Mouse (Mus musculus) forebrain, embryonic 16.5 days (tissue): ENCODE measurements around the gene Ezh2. TPM values are rescaled to one million over a fixed set of nuclear protein-coding genes. Genes with fewer than 3 reads are reported as not detected.

ENCODE experiments used
- ATAC-seq: fragments of 200-750 bp; cut with Nextera tagmentation; 2 replicates; pipeline ENCODE4 v1.8.0; 2017; ENCODE audit warnings: mild to moderate bottlenecking, moderate library complexity
- H3K27ac ChIP-seq: fragments of 300-500 bp; sonication (generic); 2 replicates; pipeline ENCODE4 v1.5.1; 2014; ENCODE audit warnings: low read length, control low read depth
- H3K27me3 ChIP-seq: fragments of 300-500 bp; sonication (generic); replicated peaks from 2 replicates; pipeline ENCODE4 v1.6.1; 2014; ENCODE audit warnings: low read length; ENCODE audit not compliant: control insufficient read depth, insufficient read depth
- H3K36me3 ChIP-seq: fragments of 300-500 bp; sonication (generic); 2 replicates; pipeline ENCODE4 v1.6.1; 2014; ENCODE audit not compliant: control insufficient read depth, insufficient read depth
- H3K4me1 ChIP-seq: fragments of 300-500 bp; sonication (generic); replicated peaks from 2 replicates; pipeline ENCODE4 v1.6.1; 2014; ENCODE audit warnings: low read length; ENCODE audit not compliant: control insufficient read depth, insufficient read depth
- H3K4me2 ChIP-seq: fragments of 300-500 bp; sonication (generic); 2 replicates; pipeline ENCODE4 v1.6.1; 2014; ENCODE audit warnings: mild to moderate bottlenecking, low read length, control low read depth
- H3K4me3 ChIP-seq: fragments of 300-500 bp; sonication (generic); replicated peaks from 2 replicates; pipeline ENCODE4 v1.5.1; 2014; ENCODE audit warnings: mild to moderate bottlenecking, low read length, control low read depth
- H3K9ac ChIP-seq: fragments of 300-500 bp; sonication (generic); replicated peaks from 2 replicates; pipeline ENCODE4 v1.6.1; 2014; ENCODE audit warnings: low read depth, low read length, control low read depth
- H3K9me3 ChIP-seq: fragments of 300-500 bp; sonication (generic); 2 replicates; pipeline ENCODE4 v1.6.1; 2016; ENCODE audit warnings: low read length; ENCODE audit not compliant: control insufficient read depth
- WGBS: fragments of 180-500 bp; shearing (Covaris S2); extraction: QIAGEN DNeasy Blood & Tissue Kit; methylation state at CpG from one replicate; pipeline ENCODE4 v1.1.7; 2014; 5-methylcytosine and 5-hydroxymethylcytosine counted together
- polyA plus RNA-seq: library from polyadenylated mRNA; unstranded; fragments of >200 nt; fragmentation: Nextera tagmentation; extraction: Ambion mirVana; gene quantifications from 2 replicates; pipeline ENCODE4 v1.2.1, GENCODE M21; 2015

Ezh2 gene
- polyA plus RNA-seq, 1 experiment from 2014 or later: 144 TPM

DNA sequence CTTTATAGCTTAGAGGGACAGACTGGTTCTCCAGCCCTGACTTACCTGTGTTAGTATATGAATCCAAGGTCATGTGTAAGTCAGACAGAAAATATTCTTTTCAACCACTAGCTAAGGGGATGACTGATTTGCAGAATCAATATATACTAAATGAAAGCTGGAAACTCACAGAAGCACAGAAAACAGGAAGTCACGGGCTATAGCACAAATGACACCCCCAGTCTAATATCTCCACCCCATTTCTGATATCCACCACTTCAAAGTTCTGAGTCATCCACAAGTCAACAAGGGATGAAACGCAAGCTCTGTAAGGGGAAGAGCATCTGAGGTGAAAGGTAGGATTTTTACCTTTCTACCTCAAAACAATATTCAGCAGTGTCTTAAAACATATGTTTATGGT is 34.3 kb downstream of the Ezh2 start:
- no peak overlapping the region for H3K9ac ChIP-seq
- no peaks in the 10 kb centered on the region for H3K9me3 ChIP-seq
- no peaks in the 10 kb centered on the region; the same call in 1 of the 2 replicates for H3K4me1 ChIP-seq
- no peaks in the 10 kb centered on the region for H3K27me3 ChIP-seq
- no peak overlapping the region for H3K4me3 ChIP-seq
- 92% methylated on average over 2 of the region's 2 CpGs for WGBS
- H3K27ac ChIP-seq: no peak overlapping the region
- no peak overlapping the region for H3K4me2 ChIP-seq
- no peak for ATAC-seq
- H3K36me3 ChIP-seq: peaks cover 18% of the 10 kb centered on the region

- Histone ChIP-seq H3K27me3 (no peaks in the 10 kb centered on the region), H3K4me2 (no peak overlapping the region), H3K4me1 (no peaks in the 10 kb centered on the region; the same call in 1 of the 2 replicates), H3K36me3 (peaks cover 17% of the 10 kb centered on the region), H3K4me3 (no peak overlapping the region), H3K9me3 (no peaks in the 10 kb centered on the region), H3K9ac (no peak overlapping the region), H3K27ac (no peak overlapping the region)
- no peak for ATAC-seq
Measured at GRCm38 (mm10) chr6:47560407-47560806, 34.7 kb downstream of the Ezh2 start.

- H3K9ac ChIP-seq: no peak overlapping the region
- no peak overlapping the region for H3K4me3 ChIP-seq
- H3K27me3 ChIP-seq: no peaks in the 10 kb centered on the region
- no peak for ATAC-seq
- no peaks in the 10 kb centered on the region for H3K9me3 ChIP-seq
- WGBS: 84% methylated on average over 2 of the region's 2 CpGs
- H3K27ac ChIP-seq: no peak overlapping the region
- no peak overlapping the region for H3K4me2 ChIP-seq
- H3K36me3 ChIP-seq: peaks cover 22% of the 10 kb centered on the region
- H3K4me1 ChIP-seq: no peaks in the 10 kb centered on the region
Measured at GRCm38 (mm10) chr6:47559287-47559686, 35.9 kb downstream of the Ezh2 start.

GRCm38 (mm10) chr6:47552280-47552679 is 42.9 kb downstream of the Ezh2 start:
- no peak for ATAC-seq
- peaks cover 37% of the 10 kb centered on the region for H3K36me3 ChIP-seq

DNA sequence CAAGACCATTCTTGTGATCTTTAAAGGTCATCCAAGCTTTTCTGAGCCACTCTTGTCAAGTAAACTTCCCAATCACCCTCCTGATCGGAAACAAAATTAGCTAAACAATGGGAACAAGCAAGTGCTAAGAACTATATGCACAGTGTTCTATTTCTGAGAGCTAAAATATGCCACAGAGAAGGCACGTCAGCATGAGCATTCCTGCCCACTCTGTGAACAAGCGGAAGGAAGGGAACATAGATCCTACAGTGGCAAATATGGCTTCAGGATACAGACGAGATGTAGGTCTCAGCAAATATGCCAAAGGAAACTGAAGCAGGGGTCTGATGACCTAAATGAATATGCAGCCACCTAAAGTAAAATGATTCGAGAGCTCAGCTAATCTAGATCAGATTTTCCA is 59.8 kb downstream of the Ezh2 start:
- H3K9ac ChIP-seq: no peak overlapping the region
- no peak overlapping the region for H3K4me3 ChIP-seq
- H3K4me2 ChIP-seq: no peak overlapping the region
- no peak for ATAC-seq
- no peak overlapping the region for H3K27ac ChIP-seq
- peaks cover 8% of the 10 kb centered on the region for H3K36me3 ChIP-seq
- no peaks in the 10 kb centered on the region for H3K27me3 ChIP-seq
- 88% methylated on average over 5 of the region's 5 CpGs for WGBS
- H3K9me3 ChIP-seq: no peaks in the 10 kb centered on the region
- no peaks in the 10 kb centered on the region for H3K4me1 ChIP-seq

More at GRCm38 (mm10) chr6:47552280-47552679, 42.9 kb downstream of the Ezh2 start:
- WGBS: 96% methylated on average over 4 of the region's 4 CpGs
- no peaks in the 10 kb centered on the region for H3K4me1 ChIP-seq
- H3K27me3 ChIP-seq: no peaks in the 10 kb centered on the region
- H3K4me2 ChIP-seq: no peak overlapping the region
- no peak overlapping the region for H3K9ac ChIP-seq
- no peak overlapping the region for H3K4me3 ChIP-seq
- no peak overlapping the region for H3K27ac ChIP-seq
- no peaks in the 10 kb centered on the region for H3K9me3 ChIP-seq

- no peaks in the 10 kb centered on the region for H3K9me3 ChIP-seq
- 80% methylated on average over 1 of the region's 1 CpGs for WGBS
- no peak overlapping the region for H3K9ac ChIP-seq
- no peaks in the 10 kb centered on the region for H3K27me3 ChIP-seq
- ATAC-seq: no peak
- H3K4me3 ChIP-seq: no peak overlapping the region
- no peaks in the 10 kb centered on the region for H3K4me1 ChIP-seq
- peaks cover 11% of the 10 kb centered on the region for H3K36me3 ChIP-seq
- H3K27ac ChIP-seq: no peak overlapping the region
- H3K4me2 ChIP-seq: no peak overlapping the region
Measured at GRCm38 (mm10) chr6:47532547-47532946, 62.6 kb downstream of the Ezh2 start.

- no peaks in the 10 kb centered on the region for H3K27me3 ChIP-seq
- no peak overlapping the region for H3K4me3 ChIP-seq
- WGBS: 92% methylated on average over 1 of the region's 1 CpGs
- H3K9ac ChIP-seq: no peak overlapping the region
- peaks cover 37% of the 10 kb centered on the region for H3K36me3 ChIP-seq
- no peaks in the 10 kb centered on the region for H3K9me3 ChIP-seq
- ATAC-seq: no peak
- no peak overlapping the region for H3K27ac ChIP-seq
- no peaks in the 10 kb centered on the region for H3K4me1 ChIP-seq
- no peak overlapping the region for H3K4me2 ChIP-seq
Measured at GRCm38 (mm10) chr6:47527655-47528054, 67.5 kb downstream of the Ezh2 start.

- ATAC-seq: no peak
- no peak overlapping the region for H3K27ac ChIP-seq
- no peaks in the 10 kb centered on the region for H3K27me3 ChIP-seq
- H3K9ac ChIP-seq: no peak overlapping the region
- WGBS: 84% methylated on average over 2 of the region's 2 CpGs
- H3K9me3 ChIP-seq: no peaks in the 10 kb centered on the region
- peaks cover 40% of the 10 kb centered on the region for H3K36me3 ChIP-seq
- no peak overlapping the region for H3K4me2 ChIP-seq
- no peak overlapping the region for H3K4me3 ChIP-seq
- no peaks in the 10 kb centered on the region for H3K4me1 ChIP-seq
Measured at GRCm38 (mm10) chr6:47527129-47527528, 68.0 kb downstream of the Ezh2 start.

GRCm38 (mm10) chr6:47526446-47526845 is 68.7 kb downstream of the Ezh2 start:
- Histone ChIP-seq H3K9ac (no peak overlapping the region), H3K27ac (0 out of 2 replicates have a peak overlapping the region, but pooled peaks have one; percentile 10), H3K36me3 (peaks cover 36% of the 10 kb centered on the region), H3K4me1 (no peaks in the 10 kb centered on the region), H3K4me2 (no peak overlapping the region), H3K27me3 (no peaks in the 10 kb centered on the region), H3K9me3 (no peaks in the 10 kb centered on the region), H3K4me3 (no peak overlapping the region)
- 76% methylated on average over 4 of the region's 4 CpGs for WGBS
- no peak for ATAC-seq

DNA sequence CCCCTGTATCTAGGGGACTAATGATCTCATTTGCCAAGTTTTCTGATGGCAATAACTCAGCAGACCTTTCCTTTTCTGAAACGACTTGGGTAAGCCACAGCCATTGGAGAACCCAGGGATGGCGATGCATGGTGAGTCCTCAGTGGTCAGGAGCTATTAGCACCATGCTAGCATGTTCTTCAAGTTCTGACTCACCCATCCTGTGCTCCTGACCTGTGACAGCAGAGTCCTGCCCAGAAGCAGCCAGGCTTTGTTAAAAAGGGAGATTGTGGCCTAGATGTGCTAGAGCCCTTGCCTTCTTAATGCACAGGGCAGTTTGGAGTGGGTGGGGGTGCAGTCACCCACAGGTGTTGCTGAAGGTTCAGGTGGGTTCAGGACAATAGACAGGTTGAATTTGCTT is 70.1 kb downstream of the Ezh2 start:
- H3K4me3 ChIP-seq: no peak overlapping the region
- 71% methylated on average over 2 of the region's 2 CpGs for WGBS
- H3K36me3 ChIP-seq: peaks cover 36% of the 10 kb centered on the region
- H3K4me1 ChIP-seq: no peaks in the 10 kb centered on the region
- no peak overlapping the region for H3K9ac ChIP-seq
- no peaks in the 10 kb centered on the region for H3K9me3 ChIP-seq
- H3K27ac ChIP-seq: no peak overlapping the region
- ATAC-seq: no peak
- no peak overlapping the region for H3K4me2 ChIP-seq
- no peaks in the 10 kb centered on the region for H3K27me3 ChIP-seq
